Mouse (Mus musculus): ENCODE data around the gene Gm20715.
"Not testable (repeated sequence)": the region's sequence is repeated elsewhere in the genome, so short reads cannot be mapped to it uniquely, and the experiment has no call there.

The Gm20715 gene

GRCm38 (mm10) chr7:6429381-6429780 is 19.3 kb downstream of the Gm20715 start:
- peak; percentile 31 for DNase-seq (ENCODE audit: low read depth, low spot score)

- peak; percentile 47 for DNase-seq (ENCODE audit: low read depth, low spot score)
Measured at GRCm38 (mm10) chr7:6430342-6430741, 20.3 kb downstream of the Gm20715 start.

- DNase-seq (ENCODE audit: low read depth, low spot score), result no peak
Measured at GRCm38 (mm10) chr7:6438388-6438787, 28.3 kb downstream of the Gm20715 start, which contains the start of gene Olfr1344. Olfr1344 (plus strand) TSS chr7:6438688.

- DNase-seq (ENCODE audit: low read depth, low spot score), result no peak
Measured at GRCm38 (mm10) chr7:6441173-6441572, 31.1 kb downstream of the Gm20715 start.

GRCm38 (mm10) chr7:6447771-6448170 is 37.7 kb downstream of the Gm20715 start:
- no peak for DNase-seq (ENCODE audit: low read depth, low spot score)

- DNase-seq (ENCODE audit: low read depth, low spot score), result no peak
Measured at GRCm38 (mm10) chr7:6455868-6456267, 45.8 kb downstream of the Gm20715 start, which contains the start of gene Olfr1336. Olfr1336 (plus strand) TSS chr7:6456168.

GRCm38 (mm10) chr7:6456399-6456798 is 46.3 kb downstream of the Gm20715 start:
- peak; percentile 40 for DNase-seq (ENCODE audit: low read depth, low spot score)

- no peak for DNase-seq (ENCODE audit: low read depth, low spot score)
Measured at GRCm38 (mm10) chr7:6466951-6467350, 56.9 kb downstream of the Gm20715 start, which contains the start of gene Olfr1346. Olfr1346 (plus strand) TSS chr7:6467101.

- DNase-seq (ENCODE audit: low read depth, low spot score), result not testable (repeated sequence)
Measured at GRCm38 (mm10) chr7:6477633-6478032, 67.6 kb downstream of the Gm20715 start.

GRCm38 (mm10) chr7:6486841-6487240 is 76.8 kb downstream of the Gm20715 start, which contains the start of gene Olfr5:
Olfr5 (minus strand) TSS chr7:6486941.
- DNase-seq (ENCODE audit: low read depth, low spot score), result no peak

All from ES-CJ7 (cell line).